10 mouse cellular contexts compared by ENCODE assay signal in the genomic region with DNA sequence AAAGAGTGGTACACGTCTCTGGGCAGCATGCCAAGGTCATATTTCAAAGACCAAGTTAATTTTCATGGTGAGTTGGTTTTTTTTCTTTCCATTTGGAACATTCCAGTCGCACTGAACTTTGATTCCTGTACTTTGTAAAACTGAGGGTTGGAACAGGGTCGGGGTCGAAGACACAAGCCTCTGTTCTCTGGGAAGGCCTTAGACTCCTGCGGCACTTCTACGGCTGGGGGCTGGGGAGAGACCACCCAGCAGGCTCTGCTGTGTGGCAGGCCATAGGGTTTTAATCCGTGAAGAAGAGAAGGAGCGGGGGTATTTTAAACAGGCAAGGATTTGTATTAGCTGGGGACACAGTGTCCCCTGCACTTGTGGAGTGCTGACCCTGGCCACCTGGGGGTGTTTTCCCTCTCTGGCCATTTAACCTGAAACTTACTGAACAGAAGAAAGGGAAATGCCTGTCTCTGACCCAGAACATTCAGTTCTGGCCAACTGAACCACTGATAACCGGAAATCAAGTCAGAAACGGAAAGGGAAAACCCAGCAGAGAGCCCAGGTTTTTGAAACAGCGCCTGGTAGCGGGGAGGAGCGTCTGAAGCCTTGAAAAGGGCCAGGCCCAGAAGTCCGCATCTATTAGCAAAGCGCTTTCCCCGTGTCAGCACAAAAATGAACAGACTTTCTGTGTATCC. TPM values are rescaled to one million over a fixed set of nuclear protein-coding genes. Genes with fewer than 3 reads are reported as not detected.
A peak's percentile ranks its signal among the peaks of the same experiment; 100 is the strongest.
DNase-seq lines count a peak whose midpoint lies in the region; ATAC-seq and TF ChIP-seq lines count a peak whose summit lies in the region.
"Had no signal": no experiment of that assay in that cellular context is flagged by ENCODE, and none has a peak within 500 bp of the region (broad histone marks: within the 10 kb centered on the region; RNA-seq: fewer than 3 reads in every experiment).

No protein-coding gene starts in this region.

- TF ChIP-seq CTCF in lung, embryonic 14.5 days (IDR thresholded peaks at IDR 0.05; ENCODE audit: low read depth) = no peak
- no peak for TF ChIP-seq CTCF in lung, adult 2 months (IDR thresholded peaks at IDR 0.05; ENCODE audit: insufficient read depth, low read length)

- H3K27me3 ChIP-seq in lung, embryonic 14.5 days (ENCODE audit: insufficient read depth, low read length) = no peaks in the 10 kb centered on the region
- no peaks in the 10 kb centered on the region for H3K27me3 ChIP-seq in embryonic facial prominence, embryonic 10.5 days (replicated peaks; ENCODE audit: low read depth, poor library complexity, severe bottlenecking)
- H3K27me3 ChIP-seq in kidney, embryonic 16.5 days (ENCODE audit: insufficient read depth, low read length) = no peaks in the 10 kb centered on the region
- H3K27me3 ChIP-seq in midbrain, embryonic 15.5 days (replicated peaks) = no peaks in the 10 kb centered on the region
- H3K27me3 ChIP-seq: neural tube, embryonic 13.5 days had no signal

- peak; percentile 65 for DNase-seq in lung, embryonic 14.5 days
- no peak for DNase-seq in lung, adult 2 months
- DNase-seq in embryonic facial prominence, embryonic 10.5 days (ENCODE audit: low spot score) = peak; percentile 85
- no peak for DNase-seq in layer of hippocampus, postnatal 10 days (ENCODE audit: low spot score in 2 of 2)
- DNase-seq in gastrocnemius, postnatal 25 days = no peak
- DNase-seq in frontal cortex, postnatal 25 days (ENCODE audit: low spot score in 2 of 2) = no peak
- DNase-seq: cerebellum, adult 9-11 months had no signal

- 31% methylated on average over 16 of the region's 16 CpGs for WGBS in lung, embryonic 14.5 days
- 51% methylated on average over 16 of the region's 16 CpGs for WGBS in lung, adult 2 months
- 15% methylated on average over 16 of the region's 16 CpGs for WGBS in embryonic facial prominence, embryonic 10.5 days
- 23% methylated on average over 16 of the region's 16 CpGs for WGBS in kidney, embryonic 16.5 days
- 15% methylated on average over 16 of the region's 16 CpGs for WGBS in midbrain, embryonic 15.5 days

- no peak overlapping the region for H3K4me2 ChIP-seq in lung, embryonic 14.5 days
- no peak overlapping the region for H3K4me2 ChIP-seq in kidney, embryonic 16.5 days (replicated peaks; ENCODE audit: low read depth, low read length)
- no peak overlapping the region for H3K4me2 ChIP-seq in midbrain, embryonic 15.5 days
- H3K4me2 ChIP-seq: neural tube, embryonic 13.5 days had no signal

- H3K9ac ChIP-seq in lung, embryonic 14.5 days = no peak overlapping the region
- peak overlapping the region; percentile 9; the same call in 1 of the 2 replicates for H3K9ac ChIP-seq in kidney, embryonic 16.5 days (replicated peaks; ENCODE audit: low read length)
- H3K9ac ChIP-seq in midbrain, embryonic 15.5 days = 0 out of 2 replicates have a peak overlapping the region, but pooled peaks have one; percentile 3
- H3K9ac ChIP-seq: neural tube, embryonic 13.5 days had no signal

- no peaks in the 10 kb centered on the region for H3K9me3 ChIP-seq in lung, embryonic 14.5 days (ENCODE audit: low read depth, low read length)
- H3K9me3 ChIP-seq in embryonic facial prominence, embryonic 10.5 days = no peaks in the 10 kb centered on the region
- no peaks in the 10 kb centered on the region for H3K9me3 ChIP-seq in kidney, embryonic 16.5 days (ENCODE audit: low read length)
- H3K9me3 ChIP-seq in midbrain, embryonic 15.5 days = no peaks in the 10 kb centered on the region
- H3K9me3 ChIP-seq: neural tube, embryonic 13.5 days had no signal

- H3K4me3 ChIP-seq in lung, embryonic 14.5 days (ENCODE audit: low read depth, low read length) = no peak overlapping the region
- no peak overlapping the region for H3K4me3 ChIP-seq in lung, adult 2 months (replicated peaks; ENCODE audit: extremely low read depth, low read depth, low read length)
- peak overlapping the region; percentile 16; the same call in 1 of the 2 replicates for H3K4me3 ChIP-seq in embryonic facial prominence, embryonic 10.5 days
- no peak overlapping the region for H3K4me3 ChIP-seq in kidney, embryonic 16.5 days (ENCODE audit: low read length)
- no peak overlapping the region for H3K4me3 ChIP-seq in midbrain, embryonic 15.5 days
- H3K4me3 ChIP-seq: neural tube, embryonic 13.5 days had no signal

- H3K36me3 ChIP-seq in lung, embryonic 14.5 days (ENCODE audit: insufficient read depth) = no peaks in the 10 kb centered on the region
- no peaks in the 10 kb centered on the region for H3K36me3 ChIP-seq in embryonic facial prominence, embryonic 10.5 days (replicated peaks)
- no peaks in the 10 kb centered on the region for H3K36me3 ChIP-seq in kidney, embryonic 16.5 days (ENCODE audit: insufficient read depth, low read length)
- H3K36me3 ChIP-seq in midbrain, embryonic 15.5 days (replicated peaks) = no peaks in the 10 kb centered on the region
- H3K36me3 ChIP-seq: neural tube, embryonic 13.5 days had no signal

- peak; percentile 61; the same call in 1 of the 2 replicates for ATAC-seq in lung, embryonic 14.5 days (ENCODE audit: insufficient read depth)
- peak; percentile 72 for ATAC-seq in kidney, embryonic 16.5 days (ENCODE audit: low FRiP score, low TSS enrichment)
- no peak for ATAC-seq in midbrain, embryonic 15.5 days (replicated peaks)

- no peak for TF ChIP-seq POLR2A in lung, adult 2 months (IDR thresholded peaks at IDR 0.05; ENCODE audit: borderline replicate concordance, extremely low read depth, low read depth, low read length)

- H3K4me1 ChIP-seq in lung, embryonic 14.5 days (ENCODE audit: insufficient read depth) = peaks cover 8% of the 10 kb centered on the region; the same call in 1 of the 2 replicates
- H3K4me1 ChIP-seq in lung, adult 2 months (ENCODE audit: control insufficient read depth, insufficient read depth, low read length) = peaks cover 3% of the 10 kb centered on the region; the same call in 1 of the 2 replicates
- peaks cover 91% of the 10 kb centered on the region for H3K4me1 ChIP-seq in embryonic facial prominence, embryonic 10.5 days
- peaks cover 17% of the 10 kb centered on the region for H3K4me1 ChIP-seq in kidney, embryonic 16.5 days (ENCODE audit: insufficient read depth, low read length)
- H3K4me1 ChIP-seq in midbrain, embryonic 15.5 days = peaks cover 10% of the 10 kb centered on the region

- peak overlapping the region; percentile 56 for H3K27ac ChIP-seq in lung, embryonic 14.5 days (ENCODE audit: low read depth)
- peak overlapping the region; percentile 79 for H3K27ac ChIP-seq in embryonic facial prominence, embryonic 10.5 days (replicated peaks)
- peak overlapping the region; percentile 91 for H3K27ac ChIP-seq in kidney, embryonic 16.5 days (ENCODE audit: low read length)
- H3K27ac ChIP-seq in midbrain, embryonic 15.5 days = no peak overlapping the region
- H3K27ac ChIP-seq: neural tube, embryonic 13.5 days had no signal

RNA-seq across cellular contexts. Expression of gene H2afy2, which starts 42.9 kb away (rescaled TPM):
- polyA plus RNA-seq in lung, embryonic 14.5 days (2014; fragmentation: Nextera tagmentation; extraction: Ambion mirVana) = 132 and 142 TPM in 2 replicates
- 5.4 and 6.5 TPM in 2 replicates for polyA plus RNA-seq in lung, adult 2 months (2012; rRNA removed)
- 368 and 392 TPM in 2 replicates for polyA plus RNA-seq in embryonic facial prominence, embryonic 10.5 days (2016; fragmentation: Nextera tagmentation; extraction: Ambion mirVana)
- 140 and 155 TPM in 2 replicates for polyA plus RNA-seq in kidney, embryonic 16.5 days (2015; fragmentation: Nextera tagmentation; extraction: Ambion mirVana)
- 307 and 327 TPM in 2 replicates for polyA plus RNA-seq in midbrain, embryonic 15.5 days (2015; fragmentation: Nextera tagmentation; extraction: Ambion mirVana)
- 10 to 100 TPM; 36.8 to 37.1 TPM for total RNA-seq in layer of hippocampus, postnatal 10 days (2021)
- total RNA-seq in gastrocnemius, postnatal 25 days (2021) = under 1 TPM; 0.72 to 0.92 TPM

Comparison
In these comparisons a context has a peak if more than half of its experiments do, and no peak if none do; other contexts are left out.
1. DNase-seq: peak in lung, embryonic 14.5 days (single experiment) and embryonic facial prominence, embryonic 10.5 days (single experiment); none in lung, adult 2 months (single experiment), layer of hippocampus, postnatal 10 days (0 of 2), gastrocnemius, postnatal 25 days (single experiment) and frontal cortex, postnatal 25 days (0 of 2).
2. RNA of gene H2afy2, which starts 42.9 kb away (polyA plus RNA-seq): 368 to 392 TPM in embryonic facial prominence, embryonic 10.5 days, 307 to 327 TPM in midbrain, embryonic 15.5 days, 132 to 142 TPM in lung, embryonic 14.5 days and 140 to 155 TPM in kidney, embryonic 16.5 days; 5.4 to 6.5 TPM in lung, adult 2 months; every median in the first group is over 10 times any median in the second.